Mouse (Mus musculus) midbrain, embryonic 16.5 days (tissue): ENCODE results near the gene Emilin2. TPM values are rescaled to one million over a fixed set of nuclear protein-coding genes. Genes with fewer than 3 reads are reported as not detected.
A peak's percentile ranks its signal among the peaks of the same experiment; 100 is the strongest.
"Not testable (repeated sequence)": the region's sequence is repeated elsewhere in the genome, so short reads cannot be mapped to it uniquely, and the experiment has no call there.

Experiments used
- ATAC-seq: fragments of 200-750 bp; cut with Nextera tagmentation; 2 replicates; pipeline ENCODE4 v1.8.0; 2017; ENCODE audit warnings: moderate TSS enrichment
- H3K27ac ChIP-seq: fragments of 300-500 bp; sonication (generic); 2 replicates; pipeline ENCODE4 v1.5.1; 2014; ENCODE audit warnings: mild to moderate bottlenecking, low read length, mixed read lengths
- H3K27me3 ChIP-seq: fragments of 300-500 bp; sonication (generic); 2 replicates; pipeline ENCODE4 v1.6.1; 2014; ENCODE audit warnings: low read depth, low read length, mixed read lengths; ENCODE audit not compliant: control insufficient read depth, insufficient read depth
- H3K36me3 ChIP-seq: fragments of 300-500 bp; sonication (generic); 2 replicates; pipeline ENCODE4 v1.6.1; 2014; ENCODE audit warnings: mild to moderate bottlenecking, low read length, moderate library complexity, mixed read lengths; ENCODE audit not compliant: control insufficient read depth, insufficient read depth
- H3K4me1 ChIP-seq: fragments of 300-500 bp; sonication (generic); 2 replicates; pipeline ENCODE4 v1.6.1; 2014; ENCODE audit warnings: mild to moderate bottlenecking, low read length, mixed read lengths; ENCODE audit not compliant: control insufficient read depth, insufficient read depth
- H3K4me2 ChIP-seq: fragments of 300-500 bp; sonication (generic); 2 replicates; pipeline ENCODE4 v1.6.1; 2014; ENCODE audit warnings: mild to moderate bottlenecking, low read length, mixed read lengths
- H3K4me3 ChIP-seq: fragments of 300-500 bp; sonication (generic); 2 replicates; pipeline ENCODE4 v1.5.1; 2014; ENCODE audit warnings: low read depth, mild to moderate bottlenecking, low read length, moderate library complexity, mixed read lengths
- H3K9ac ChIP-seq: fragments of 300-500 bp; sonication (generic); 2 replicates; pipeline ENCODE4 v1.6.1; 2014; ENCODE audit warnings: low read depth, low read length, mixed read lengths
- H3K9me3 ChIP-seq: fragments of 300-500 bp; sonication (generic); replicated peaks from 2 replicates; pipeline ENCODE4 v1.6.1; 2014; ENCODE audit warnings: mild to moderate bottlenecking, low read length, mixed read lengths; ENCODE audit not compliant: control insufficient read depth, poor library complexity, severe bottlenecking
- WGBS: fragments of 180-500 bp; shearing (Covaris S2); extraction: QIAGEN DNeasy Blood & Tissue Kit; methylation state at CpG from one replicate; pipeline ENCODE4 v1.1.7; 2014; 5-methylcytosine and 5-hydroxymethylcytosine counted together
- polyA plus RNA-seq: library from polyadenylated mRNA; unstranded; fragments of >200 nt; fragmentation: Nextera tagmentation; extraction: Ambion mirVana; gene quantifications from 2 replicates; pipeline ENCODE4 v1.2.1, GENCODE M21; 2015

Emilin2 gene
- polyA plus RNA-seq, 1 experiment from 2014 or later, result 1.0 TPM

GRCm38 (mm10) chr17:71320731-71321130 lies 9.0 kb upstream of the Emilin2 start:
- not testable (repeated sequence) for H3K9me3 ChIP-seq, ATAC-seq, H3K4me1 ChIP-seq, H3K36me3 ChIP-seq, H3K27me3 ChIP-seq, H3K4me2 ChIP-seq, H3K9ac ChIP-seq, H3K4me3 ChIP-seq, H3K27ac ChIP-seq
- 88% methylated on average over 8 of the region's 8 CpGs for WGBS

- H3K4me2 ChIP-seq, result no peak overlapping the region
- no peaks in the 10 kb centered on the region for H3K9me3 ChIP-seq
- no peaks in the 10 kb centered on the region for H3K27me3 ChIP-seq
- no peak overlapping the region for H3K9ac ChIP-seq
- no peak for ATAC-seq
- H3K4me3 ChIP-seq, result no peak overlapping the region
- H3K4me1 ChIP-seq, result no peaks in the 10 kb centered on the region
- no peaks in the 10 kb centered on the region for H3K36me3 ChIP-seq
- WGBS, result 94% methylated on average over 3 of the region's 3 CpGs
- no peak overlapping the region for H3K27ac ChIP-seq
Observed at GRCm38 (mm10) chr17:71319361-71319760, 7.6 kb upstream of the Emilin2 start.

GRCm38 (mm10) chr17:71317571-71317970 lies 5.8 kb upstream of the Emilin2 start:
- no peak overlapping the region for H3K4me2 ChIP-seq
- no peak overlapping the region for H3K4me3 ChIP-seq
- no peak for ATAC-seq
- no peaks in the 10 kb centered on the region for H3K27me3 ChIP-seq
- H3K9ac ChIP-seq, result no peak overlapping the region
- H3K36me3 ChIP-seq, result no peaks in the 10 kb centered on the region
- H3K4me1 ChIP-seq, result no peaks in the 10 kb centered on the region
- no peak overlapping the region for H3K27ac ChIP-seq
- H3K9me3 ChIP-seq, result no peaks in the 10 kb centered on the region
- 95% methylated on average over 4 of the region's 4 CpGs for WGBS

DNA sequence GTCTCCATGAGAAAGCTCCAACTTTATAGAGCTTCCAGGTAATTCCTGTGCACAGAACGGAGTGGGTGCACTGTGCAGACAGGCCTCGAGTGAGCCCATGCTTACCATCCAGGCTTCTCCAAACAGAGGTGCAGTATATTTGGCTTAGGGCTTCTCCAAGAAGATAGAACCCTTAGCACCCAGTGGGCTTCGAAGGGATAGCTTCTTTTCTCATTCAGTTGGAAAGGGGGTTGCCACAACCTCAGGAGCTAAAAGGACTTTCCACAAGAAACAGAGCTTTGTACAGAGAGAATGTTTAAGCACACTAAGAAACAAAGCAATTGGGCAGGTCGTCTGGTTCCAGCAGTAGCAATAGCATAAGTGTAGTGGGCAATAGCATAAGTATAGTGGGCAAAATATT lies 2.5 kb upstream of the Emilin2 start:
- Histone ChIP-seq H3K36me3 (no peaks in the 10 kb centered on the region), H3K4me2 (no peak overlapping the region), H3K9me3 (no peaks in the 10 kb centered on the region), H3K4me1 (peaks cover 13% of the 10 kb centered on the region), H3K4me3 (no peak overlapping the region), H3K27me3 (peaks cover 13% of the 10 kb centered on the region), H3K9ac (no peak overlapping the region), H3K27ac (no peak overlapping the region)
- 73% methylated on average over 4 of the region's 4 CpGs for WGBS
- ATAC-seq, result no peak

DNA sequence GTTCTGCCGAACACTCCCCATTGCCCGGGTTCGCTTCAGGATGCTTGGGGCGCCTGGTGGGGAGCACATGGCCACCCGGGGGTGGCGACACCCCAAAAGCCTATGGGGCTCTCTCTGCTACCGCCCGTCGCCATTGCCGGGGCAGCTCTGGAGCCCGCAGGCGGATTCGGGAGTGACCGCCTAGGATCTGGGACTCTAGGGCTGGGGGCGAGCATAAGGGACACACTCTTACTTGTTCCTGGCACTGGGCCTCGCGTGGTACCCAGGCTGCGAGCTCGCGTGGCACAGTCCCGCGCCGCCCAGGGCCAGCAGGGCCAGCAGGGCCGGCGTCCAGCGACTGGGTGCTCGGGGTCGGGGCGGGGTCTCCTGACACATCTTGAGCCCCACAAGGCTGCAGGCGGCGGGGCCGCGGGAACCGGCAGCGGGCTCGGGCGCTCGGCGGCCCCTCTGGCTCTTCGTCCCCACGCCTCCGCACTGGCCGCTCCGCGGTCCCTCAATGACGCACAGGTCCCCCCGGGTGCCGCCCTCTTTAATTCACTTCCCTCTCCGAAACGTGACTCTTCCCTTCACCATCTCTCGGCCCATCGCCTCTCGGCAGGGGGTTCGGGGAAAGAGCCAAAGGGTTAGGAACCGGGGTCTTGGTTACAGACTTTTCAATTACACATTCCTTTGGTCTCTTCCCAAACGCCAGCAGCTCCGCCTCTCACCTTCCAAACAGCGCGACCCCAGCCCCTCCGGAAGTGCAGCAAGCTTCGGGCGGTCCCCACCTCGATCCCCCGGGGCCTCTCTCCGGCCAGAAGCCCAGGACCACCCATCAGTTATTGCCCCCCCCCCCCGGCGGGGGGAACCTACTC lies 1.1 kb downstream of the Emilin2 start:
- Histone ChIP-seq H3K9ac (peak overlapping the region; percentile 72), H3K36me3 (no peaks in the 10 kb centered on the region), H3K4me3 (peak overlapping the region; percentile 69), H3K9me3 (no peaks in the 10 kb centered on the region), H3K27me3 (peaks cover 20% of the 10 kb centered on the region), H3K4me2 (peak overlapping the region; percentile 100), H3K27ac (no peak overlapping the region), H3K4me1 (peaks cover 13% of the 10 kb centered on the region)
- under 1% methylated on average over 64 of the region's 67 CpGs for WGBS
- peak; percentile 75 for ATAC-seq

DNA sequence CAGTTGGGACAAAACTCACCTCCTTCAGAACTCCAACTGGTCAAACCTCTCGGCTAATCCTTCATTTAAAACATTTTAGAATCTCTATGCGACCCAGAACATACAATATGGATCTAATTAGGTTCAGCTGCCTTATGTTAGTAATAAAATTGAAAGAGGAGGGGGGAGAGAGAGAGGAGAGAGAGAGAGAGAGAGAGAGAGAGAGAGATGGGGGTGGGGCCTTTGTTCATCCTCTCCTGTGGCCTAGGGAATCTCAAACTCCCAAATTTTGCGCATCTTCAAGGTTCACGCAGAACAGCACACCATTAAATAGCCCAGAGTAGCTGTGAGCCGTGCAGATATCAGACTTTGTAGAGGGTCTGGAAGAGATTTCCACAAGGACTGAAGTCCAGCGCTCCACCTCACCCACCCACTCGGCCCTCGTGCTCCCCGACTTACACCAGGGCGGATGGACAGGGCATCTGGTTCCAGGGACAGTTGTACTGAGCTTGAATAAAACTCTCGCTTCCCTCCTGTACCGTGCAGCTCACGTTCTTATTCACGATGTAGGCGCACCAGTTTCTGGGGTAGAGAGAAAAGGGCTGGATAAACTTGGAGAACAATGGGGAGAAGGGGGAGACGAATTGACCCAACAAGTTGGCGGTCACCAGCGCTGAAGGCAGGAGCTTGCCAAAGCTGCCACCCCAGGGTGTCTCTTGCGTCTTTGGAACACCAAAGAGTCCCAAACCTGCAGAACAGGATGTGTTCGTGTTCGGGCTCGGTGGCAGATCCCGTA lies 1.9 kb downstream of the Emilin2 start:
- Histone ChIP-seq H3K4me3 (peak overlapping the region; percentile 69), H3K27ac (no peak overlapping the region), H3K27me3 (peaks cover 20% of the 10 kb centered on the region), H3K9ac (peak overlapping the region; percentile 72), H3K4me1 (peaks cover 13% of the 10 kb centered on the region), H3K36me3 (no peaks in the 10 kb centered on the region), H3K9me3 (no peaks in the 10 kb centered on the region), H3K4me2 (peak overlapping the region; percentile 100)
- 4% methylated on average over 23 of the region's 23 CpGs for WGBS
- ATAC-seq, result peak; percentile 30; the same call in 1 of the 2 replicates

GRCm38 (mm10) chr17:71309141-71309540 lies 2.6 kb downstream of the Emilin2 start:
- no peak overlapping the region for H3K4me3 ChIP-seq
- peaks cover 13% of the 10 kb centered on the region for H3K4me1 ChIP-seq
- H3K27me3 ChIP-seq, result peaks cover 20% of the 10 kb centered on the region
- WGBS, result 7% methylated on average over 14 of the region's 14 CpGs
- no peak for ATAC-seq
- H3K4me2 ChIP-seq, result peak overlapping the region; percentile 36
- no peak overlapping the region for H3K9ac ChIP-seq
- H3K36me3 ChIP-seq, result no peaks in the 10 kb centered on the region
- no peak overlapping the region for H3K27ac ChIP-seq
- H3K9me3 ChIP-seq, result no peaks in the 10 kb centered on the region

DNA sequence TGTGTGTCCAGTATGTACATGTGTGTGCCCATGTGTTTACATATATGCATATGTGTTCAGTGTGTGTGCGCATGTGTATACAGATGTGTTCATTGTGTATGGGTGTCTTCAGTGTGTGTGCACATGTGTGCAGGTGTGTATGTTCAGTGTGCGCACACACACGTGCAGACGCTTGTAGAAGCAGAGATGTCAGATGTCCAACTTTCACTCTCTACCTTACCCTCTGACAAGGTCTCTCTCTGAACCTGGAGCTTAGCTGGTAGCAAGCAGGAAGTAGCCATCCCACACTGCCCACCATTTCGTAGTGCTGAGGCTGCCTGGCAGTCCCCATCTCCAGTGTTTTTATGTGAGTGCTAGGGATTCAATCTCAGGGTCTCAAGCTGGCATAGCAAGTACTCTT lies 3.5 kb downstream of the Emilin2 start:
- Histone ChIP-seq H3K4me1 (peaks cover 13% of the 10 kb centered on the region), H3K36me3 (no peaks in the 10 kb centered on the region), H3K4me3 (no peak overlapping the region), H3K27me3 (peaks cover 20% of the 10 kb centered on the region), H3K9ac (no peak overlapping the region), H3K9me3 (no peaks in the 10 kb centered on the region), H3K27ac (no peak overlapping the region), H3K4me2 (no peak overlapping the region)
- ATAC-seq, result no peak
- 93% methylated on average over 5 of the region's 5 CpGs for WGBS

- no peak for ATAC-seq
Observed at GRCm38 (mm10) chr17:71307251-71307790, 4.5 kb downstream of the Emilin2 start.

More at GRCm38 (mm10) chr17:71307251-71307790, 4.5 kb downstream of the Emilin2 start:
- Histone ChIP-seq H3K9ac (no peak overlapping the region), H3K9me3 (no peaks in the 10 kb centered on the region), H3K27me3 (peaks cover 19% of the 10 kb centered on the region), H3K4me3 (no peak overlapping the region), H3K36me3 (no peaks in the 10 kb centered on the region), H3K4me1 (peaks cover 13% of the 10 kb centered on the region), H3K27ac (no peak overlapping the region), H3K4me2 (no peak overlapping the region)
- 86% methylated on average over 10 of the region's 10 CpGs for WGBS
